ENCODE assay signal across 9 mouse cellular contexts in the genomic region with DNA sequence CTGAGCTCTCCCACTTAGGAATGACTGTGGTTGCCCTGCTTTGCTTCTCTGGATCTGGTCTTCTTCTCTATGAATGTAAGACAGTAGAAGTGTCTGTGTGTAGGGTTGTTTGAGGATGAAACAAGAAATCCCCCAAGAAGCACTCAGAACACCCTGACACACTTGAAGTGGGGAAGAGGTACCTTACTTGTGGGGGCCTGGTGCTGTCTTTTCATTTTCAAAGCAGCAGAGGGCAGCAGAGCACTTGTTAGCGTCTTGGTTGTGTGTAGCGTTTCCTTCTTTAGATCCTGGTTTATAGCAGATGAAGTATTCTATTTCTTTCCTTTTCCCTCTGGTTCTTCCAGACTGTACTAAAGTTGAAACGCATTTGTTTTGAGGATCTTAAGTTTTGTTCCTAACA. TPM values are rescaled to one million over a fixed set of nuclear protein-coding genes. Genes with fewer than 3 reads are reported as not detected.
DNase-seq lines count a peak whose midpoint lies in the region; ATAC-seq and TF ChIP-seq lines count a peak whose summit lies in the region.
"Had no signal": no experiment of that assay in that cellular context is flagged by ENCODE, and none has a peak within 500 bp of the region (broad histone marks: within the 10 kb centered on the region; RNA-seq: fewer than 3 reads in every experiment).

No protein-coding gene starts in this region.

- H3K9ac ChIP-seq in forebrain, embryonic 15.5 days (replicated peaks), result no peak overlapping the region
- no peak overlapping the region for H3K9ac ChIP-seq in stomach, postnatal 0 days (ENCODE audit: low read length)

- no peak for TF ChIP-seq EP300 in stomach, postnatal 0 days (optimal IDR thresholded peaks at IDR 0.05)

- no peaks in the 10 kb centered on the region for H3K27me3 ChIP-seq in forebrain, embryonic 15.5 days
- H3K27me3 ChIP-seq in stomach, postnatal 0 days (ENCODE audit: control insufficient read depth, insufficient read depth, low read length), result no peaks in the 10 kb centered on the region

- intact Hi-C loops in gastrocnemius, adult 2 months (cut with DNase I), result no loop called here
- intact Hi-C loops in gastrocnemius, postnatal 14 days (cut with DNase I; ENCODE audit: low total_unique reads), result no loop called here

- 0 out of 2 replicates have a peak, but pooled peaks have one; percentile 41 for ATAC-seq in forebrain, embryonic 15.5 days (replicated peaks)
- no peak for ATAC-seq in stomach, postnatal 0 days (ENCODE audit: low FRiP score, low TSS enrichment)

- 15% methylated on average over 3 of the region's 3 CpGs for WGBS in forebrain, embryonic 15.5 days
- 11% methylated on average over 3 of the region's 3 CpGs for WGBS in stomach, postnatal 0 days

- H3K36me3 ChIP-seq in forebrain, embryonic 15.5 days, result peaks cover 64% of the 10 kb centered on the region
- H3K36me3 ChIP-seq in stomach, postnatal 0 days (ENCODE audit: control insufficient read depth, insufficient read depth, low read length), result peaks cover 15% of the 10 kb centered on the region

- peaks cover 4% of the 10 kb centered on the region; the same call in 1 of the 2 replicates for H3K4me1 ChIP-seq in forebrain, embryonic 15.5 days
- H3K4me1 ChIP-seq in stomach, postnatal 0 days (replicated peaks; ENCODE audit: control insufficient read depth, insufficient read depth), result no peaks in the 10 kb centered on the region

- DNase-seq in gastrocnemius, adult 2 months, result peak; percentile 50
- no peak for DNase-seq in gastrocnemius, postnatal 14 days
- peak; percentile 53 for DNase-seq in CD4-positive helper T cell, adult 2 months (ENCODE audit: low read depth, low spot score)
- DNase-seq in brain, adult 2 months (ENCODE audit: low read depth, low spot score), result peak; percentile 83
- peak; percentile 28 to 69 for DNase-seq in layer of hippocampus, adult 18-20 months (ENCODE audit: low spot score in 2 of 2)
- DNase-seq in lung, postnatal 4 days, result peak; percentile 40 to 56
- peak; percentile 24 for DNase-seq in stomach, postnatal 0 days (ENCODE audit: low spot score)

- peak; percentile 78 for TF ChIP-seq CTCF in gastrocnemius, adult 2 months (IDR thresholded peaks at IDR 0.05)
- peak; percentile 85 for TF ChIP-seq CTCF in stomach, postnatal 0 days (IDR thresholded peaks at IDR 0.05; ENCODE audit: low read depth)

- no peaks in the 10 kb centered on the region for H3K9me3 ChIP-seq in forebrain, embryonic 15.5 days
- H3K9me3 ChIP-seq in stomach, postnatal 0 days (ENCODE audit: control insufficient read depth, low read length), result no peaks in the 10 kb centered on the region

- no peak overlapping the region for H3K4me2 ChIP-seq in forebrain, embryonic 15.5 days (replicated peaks)
- no peak overlapping the region for H3K4me2 ChIP-seq in stomach, postnatal 0 days (replicated peaks; ENCODE audit: low read depth)

- peak overlapping the region; percentile 40; the same call in 1 of the 2 replicates for H3K27ac ChIP-seq in gastrocnemius, adult 2 months
- H3K27ac ChIP-seq in forebrain, embryonic 15.5 days (replicated peaks), result no peak overlapping the region
- no peak overlapping the region for H3K27ac ChIP-seq in stomach, postnatal 0 days (replicated peaks)

- peak overlapping the region; percentile 34; the same call in 1 of the 2 replicates for H3K4me3 ChIP-seq in gastrocnemius, adult 2 months
- H3K4me3 ChIP-seq in forebrain, embryonic 15.5 days, result no peak overlapping the region
- no peak overlapping the region for H3K4me3 ChIP-seq in stomach, postnatal 0 days (ENCODE audit: low read depth, low read length)

RNA-seq across cellular contexts. Expression of a gene that starts 8.2 kb away (rescaled TPM):
- total RNA-seq in gastrocnemius, adult 2 months (2021), result 1 to 10 TPM in 1 of 2 experiments, under 1 TPM in 1; 0.46 to 1.1 TPM
- total RNA-seq in gastrocnemius, postnatal 14 days (2021), result under 1 TPM; 0.27 to 0.55 TPM
- 0.52 and 0.53 TPM in 2 replicates for polyA plus RNA-seq in forebrain, embryonic 15.5 days (2015; fragmentation: Nextera tagmentation; extraction: Ambion mirVana)
- 1 to 10 TPM; 1.1 to 1.4 TPM for total RNA-seq in layer of hippocampus, adult 18-20 months (2021)
- polyA plus RNA-seq in stomach, postnatal 0 days (2015; fragmentation: Nextera tagmentation; extraction: Ambion mirVana), result 0.17 and 0.22 TPM in 2 replicates

RNA-seq across cellular contexts. Expression of a gene that starts 8.7 kb away (rescaled TPM):
- 10 to 100 TPM; 69.4 to 84.8 TPM for total RNA-seq in gastrocnemius, adult 2 months (2021)
- total RNA-seq in gastrocnemius, postnatal 14 days (2021), result 10 to 100 TPM; 78.0 to 90.0 TPM
- 184 and 187 TPM in 2 replicates for polyA plus RNA-seq in forebrain, embryonic 15.5 days (2015; fragmentation: Nextera tagmentation; extraction: Ambion mirVana)
- total RNA-seq in layer of hippocampus, adult 18-20 months (2021), result 100 to 1,000 TPM; 137 to 145 TPM
- polyA plus RNA-seq in stomach, postnatal 0 days (2015; fragmentation: Nextera tagmentation; extraction: Ambion mirVana), result 178 and 192 TPM in 2 replicates

RNA-seq across cellular contexts. Expression of a gene that starts 59.8 kb away (rescaled TPM):
- total RNA-seq in gastrocnemius, adult 2 months (2021), result not detected
- not detected for total RNA-seq in gastrocnemius, postnatal 14 days (2021)
- 1.5 and 2.0 TPM in 2 replicates for polyA plus RNA-seq in forebrain, embryonic 15.5 days (2015; fragmentation: Nextera tagmentation; extraction: Ambion mirVana)
- not detected for total RNA-seq in layer of hippocampus, adult 18-20 months (2021)
- polyA plus RNA-seq in stomach, postnatal 0 days (2015; fragmentation: Nextera tagmentation; extraction: Ambion mirVana), result 0.49 and 0.51 TPM in 2 replicates
- total RNA-seq: adrenal gland, adult 18-20 months had no signal
